In genomic region chr9:26985668-26986277, GRCm38 (mm10) we compare ENCODE assay signal across 27 mouse cellular contexts. TPM values are rescaled to one million over a fixed set of nuclear protein-coding genes. Genes with fewer than 3 reads are reported as not detected.
A peak's percentile ranks its signal among the peaks of the same experiment; 100 is the strongest.
DNase-seq lines count a peak whose midpoint lies in the region; ATAC-seq and TF ChIP-seq lines count a peak whose summit lies in the region.
"Had no signal": no experiment of that assay in that cellular context is flagged by ENCODE, and none has a peak within 500 bp of the region (broad histone marks: within the 10 kb centered on the region; RNA-seq: fewer than 3 reads in every experiment).

No protein-coding gene starts in this region.

- H3K27me3 ChIP-seq in intestine, embryonic 14.5 days (replicated peaks; ENCODE audit: control insufficient read depth, insufficient read depth, low read length) = no peaks in the 10 kb centered on the region
- H3K27me3 ChIP-seq in intestine, postnatal 0 days (replicated peaks; ENCODE audit: control insufficient read depth, insufficient read depth, low read length) = no peaks in the 10 kb centered on the region
- no peaks in the 10 kb centered on the region for H3K27me3 ChIP-seq in stomach, embryonic 14.5 days (ENCODE audit: control insufficient read depth, insufficient read depth, low read length)
- no peaks in the 10 kb centered on the region for H3K27me3 ChIP-seq in stomach, postnatal 0 days (ENCODE audit: control insufficient read depth, insufficient read depth, low read length)
- H3K27me3 ChIP-seq: CH12.LX; embryonic facial prominence, embryonic 13.5 days; forebrain, embryonic 12.5 days; forebrain, embryonic 15.5 days; heart, embryonic 13.5 days; hindbrain, embryonic 12.5 days had no signal

- WGBS in intestine, embryonic 14.5 days = 93% methylated on average over 6 of the region's 6 CpGs
- WGBS in intestine, postnatal 0 days = 83% methylated on average over 6 of the region's 6 CpGs
- WGBS in stomach, embryonic 14.5 days = 84% methylated on average over 6 of the region's 6 CpGs
- 75% methylated on average over 6 of the region's 6 CpGs for WGBS in stomach, postnatal 0 days

- no peak for TF ChIP-seq EP300 in stomach, postnatal 0 days (optimal IDR thresholded peaks at IDR 0.05)

- no peak for ATAC-seq in intestine, embryonic 14.5 days (replicated peaks; ENCODE audit: low FRiP score, low TSS enrichment, low read depth)
- no peak for ATAC-seq in intestine, postnatal 0 days
- ATAC-seq in stomach, embryonic 14.5 days (ENCODE audit: insufficient number of reproducible peaks, insufficient read depth, low FRiP score, low read depth) = peak; percentile 77
- peak; percentile 81 for ATAC-seq in stomach, postnatal 0 days (ENCODE audit: low FRiP score, low TSS enrichment)
- ATAC-seq: forebrain, embryonic 15.5 days; hindbrain, embryonic 16.5 days had no signal

- no peak overlapping the region for H3K4me2 ChIP-seq in intestine, embryonic 14.5 days (ENCODE audit: low read length)
- no peak overlapping the region for H3K4me2 ChIP-seq in intestine, postnatal 0 days (replicated peaks; ENCODE audit: low read depth)
- H3K4me2 ChIP-seq in stomach, embryonic 14.5 days (replicated peaks; ENCODE audit: low read depth, low read length) = no peak overlapping the region
- H3K4me2 ChIP-seq in stomach, postnatal 0 days (replicated peaks; ENCODE audit: low read depth) = no peak overlapping the region
- H3K4me2 ChIP-seq: embryonic facial prominence, embryonic 13.5 days; forebrain, embryonic 12.5 days; forebrain, embryonic 15.5 days; heart, embryonic 13.5 days; hindbrain, embryonic 12.5 days had no signal

- DNase-seq in intestine, embryonic 14.5 days (ENCODE audit: low spot score) = peak; percentile 10
- DNase-seq in stomach, postnatal 0 days (ENCODE audit: low spot score) = peak; percentile 44
- DNase-seq in ovary, postnatal 36 days (ENCODE audit: low spot score) = no peak
- no peak for DNase-seq in kidney, postnatal 10 days
- DNase-seq: adrenal gland, adult 2 months; adrenal gland, postnatal 14 days; B cell, adult 2 months; cerebellum, adult 11-12 months; cerebellum, adult 8-10 months; cerebellum, postnatal 10 days; cerebellum, postnatal 36 days; embryo, embryonic 11 days; gastrocnemius, postnatal 25 days; heart, adult 2 months had no signal

- H3K27ac ChIP-seq in intestine, embryonic 14.5 days (ENCODE audit: low read depth) = no peak overlapping the region
- H3K27ac ChIP-seq in intestine, postnatal 0 days (ENCODE audit: low read depth, low read length) = no peak overlapping the region
- no peak overlapping the region for H3K27ac ChIP-seq in stomach, embryonic 14.5 days (ENCODE audit: low read length)
- H3K27ac ChIP-seq in stomach, postnatal 0 days (replicated peaks) = no peak overlapping the region; the same call in 1 of the 2 replicates
- H3K27ac ChIP-seq: embryonic facial prominence, embryonic 10.5 days; embryonic facial prominence, embryonic 13.5 days; forebrain, embryonic 12.5 days; forebrain, embryonic 15.5 days; heart, adult 2 months; heart, embryonic 10.5 days; heart, embryonic 13.5 days; hindbrain, embryonic 12.5 days had no signal

- H3K36me3 ChIP-seq in intestine, embryonic 14.5 days (ENCODE audit: control insufficient read depth, insufficient read depth, low read length) = peaks cover 64% of the 10 kb centered on the region
- peaks cover 42% of the 10 kb centered on the region for H3K36me3 ChIP-seq in intestine, postnatal 0 days (ENCODE audit: control insufficient read depth, insufficient read depth)
- peaks cover 56% of the 10 kb centered on the region for H3K36me3 ChIP-seq in stomach, embryonic 14.5 days (ENCODE audit: control insufficient read depth, insufficient read depth, low read length)
- H3K36me3 ChIP-seq in stomach, postnatal 0 days (ENCODE audit: control insufficient read depth, insufficient read depth, low read length) = peaks cover 16% of the 10 kb centered on the region; the same call in 1 of the 2 replicates

- no peak for TF ChIP-seq CTCF in intestine, postnatal 0 days (IDR thresholded peaks at IDR 0.05; ENCODE audit: low read depth)
- TF ChIP-seq CTCF in stomach, postnatal 0 days (IDR thresholded peaks at IDR 0.05; ENCODE audit: low read depth) = no peak

- H3K9ac ChIP-seq in intestine, embryonic 14.5 days (ENCODE audit: low read length) = no peak overlapping the region
- no peak overlapping the region for H3K9ac ChIP-seq in intestine, postnatal 0 days (ENCODE audit: low read depth, low read length)
- H3K9ac ChIP-seq in stomach, embryonic 14.5 days (replicated peaks; ENCODE audit: low read depth, low read length) = no peak overlapping the region
- H3K9ac ChIP-seq in stomach, postnatal 0 days (ENCODE audit: low read length) = no peak overlapping the region
- H3K9ac ChIP-seq: embryonic facial prominence, embryonic 13.5 days; forebrain, embryonic 12.5 days; forebrain, embryonic 15.5 days; heart, embryonic 13.5 days; hindbrain, embryonic 12.5 days had no signal

- no peak overlapping the region for H3K4me3 ChIP-seq in intestine, embryonic 14.5 days (ENCODE audit: low read depth, low read length)
- H3K4me3 ChIP-seq in intestine, postnatal 0 days (ENCODE audit: low read depth, low read length) = no peak overlapping the region
- no peak overlapping the region for H3K4me3 ChIP-seq in stomach, embryonic 14.5 days (ENCODE audit: low read depth, low read length)
- H3K4me3 ChIP-seq in stomach, postnatal 0 days (ENCODE audit: low read depth, low read length) = no peak overlapping the region
- H3K4me3 ChIP-seq: embryonic facial prominence, embryonic 10.5 days; embryonic facial prominence, embryonic 13.5 days; erythroblast, embryonic 14.5 days; forebrain, embryonic 12.5 days; forebrain, embryonic 15.5 days; heart, adult 2 months; heart, embryonic 10.5 days; heart, embryonic 13.5 days; hindbrain, embryonic 12.5 days had no signal

- H3K4me1 ChIP-seq in intestine, embryonic 14.5 days (replicated peaks; ENCODE audit: control insufficient read depth, insufficient read depth, low read length) = no peaks in the 10 kb centered on the region
- H3K4me1 ChIP-seq in intestine, postnatal 0 days (replicated peaks; ENCODE audit: control insufficient read depth, insufficient read depth, low read length) = no peaks in the 10 kb centered on the region
- H3K4me1 ChIP-seq in stomach, embryonic 14.5 days (ENCODE audit: control insufficient read depth, insufficient read depth, low read length) = no peaks in the 10 kb centered on the region
- H3K4me1 ChIP-seq in stomach, postnatal 0 days (replicated peaks; ENCODE audit: control insufficient read depth, insufficient read depth) = no peaks in the 10 kb centered on the region
- H3K4me1 ChIP-seq: embryonic facial prominence, embryonic 10.5 days; embryonic facial prominence, embryonic 13.5 days; forebrain, embryonic 12.5 days; forebrain, embryonic 15.5 days; heart, embryonic 10.5 days; heart, embryonic 13.5 days; hindbrain, embryonic 12.5 days had no signal

- no peaks in the 10 kb centered on the region for H3K9me3 ChIP-seq in intestine, embryonic 14.5 days (ENCODE audit: control insufficient read depth, low read length)
- H3K9me3 ChIP-seq in intestine, postnatal 0 days (ENCODE audit: control insufficient read depth) = no peaks in the 10 kb centered on the region
- no peaks in the 10 kb centered on the region for H3K9me3 ChIP-seq in stomach, embryonic 14.5 days (ENCODE audit: control insufficient read depth, low read depth, low read length)
- H3K9me3 ChIP-seq in stomach, postnatal 0 days (ENCODE audit: control insufficient read depth, low read length) = no peaks in the 10 kb centered on the region
- H3K9me3 ChIP-seq: embryonic facial prominence, embryonic 10.5 days; embryonic facial prominence, embryonic 13.5 days; forebrain, embryonic 12.5 days; forebrain, embryonic 15.5 days; G1E; heart, embryonic 10.5 days; heart, embryonic 13.5 days; hindbrain, embryonic 12.5 days had no signal

RNA-seq across cellular contexts. Expression of gene Acad8, which starts 13.6 kb away (rescaled TPM):
- polyA plus RNA-seq in intestine, embryonic 14.5 days (2014; fragmentation: Nextera tagmentation; extraction: Ambion mirVana) = 33.3 and 35.9 TPM in 2 replicates
- polyA plus RNA-seq in intestine, postnatal 0 days (2015; fragmentation: Nextera tagmentation; extraction: Ambion mirVana) = 19.0 and 22.2 TPM in 2 replicates
- polyA plus RNA-seq in stomach, embryonic 14.5 days (2014; fragmentation: Nextera tagmentation; extraction: Ambion mirVana) = 47.4 and 47.9 TPM in 2 replicates
- 37.8 and 42.9 TPM in 2 replicates for polyA plus RNA-seq in stomach, postnatal 0 days (2015; fragmentation: Nextera tagmentation; extraction: Ambion mirVana)

RNA-seq across cellular contexts. Expression of gene Thyn1, which starts 13.7 kb away (rescaled TPM):
- polyA plus RNA-seq in intestine, embryonic 14.5 days (2014; fragmentation: Nextera tagmentation; extraction: Ambion mirVana) = 167 and 170 TPM in 2 replicates
- polyA plus RNA-seq in intestine, postnatal 0 days (2015; fragmentation: Nextera tagmentation; extraction: Ambion mirVana) = 59.7 and 62.7 TPM in 2 replicates
- 149 and 156 TPM in 2 replicates for polyA plus RNA-seq in stomach, embryonic 14.5 days (2014; fragmentation: Nextera tagmentation; extraction: Ambion mirVana)
- polyA plus RNA-seq in stomach, postnatal 0 days (2015; fragmentation: Nextera tagmentation; extraction: Ambion mirVana) = 94.3 and 106 TPM in 2 replicates

RNA-seq across cellular contexts. Expression of gene Vps26b, which starts 44.1 kb away (rescaled TPM):
- 35.9 and 36.4 TPM in 2 replicates for polyA plus RNA-seq in intestine, embryonic 14.5 days (2014; fragmentation: Nextera tagmentation; extraction: Ambion mirVana)
- 22.2 and 22.4 TPM in 2 replicates for polyA plus RNA-seq in intestine, postnatal 0 days (2015; fragmentation: Nextera tagmentation; extraction: Ambion mirVana)
- 36.8 TPM in 2 replicates for polyA plus RNA-seq in stomach, embryonic 14.5 days (2014; fragmentation: Nextera tagmentation; extraction: Ambion mirVana)
- polyA plus RNA-seq in stomach, postnatal 0 days (2015; fragmentation: Nextera tagmentation; extraction: Ambion mirVana) = 18.0 and 19.6 TPM in 2 replicates

RNA-seq across cellular contexts. Expression of gene Ncapd3, which starts 44.2 kb away (rescaled TPM):
- 32.7 and 36.4 TPM in 2 replicates for polyA plus RNA-seq in intestine, embryonic 14.5 days (2014; fragmentation: Nextera tagmentation; extraction: Ambion mirVana)
- 9.0 and 10.8 TPM in 2 replicates for polyA plus RNA-seq in intestine, postnatal 0 days (2015; fragmentation: Nextera tagmentation; extraction: Ambion mirVana)
- polyA plus RNA-seq in stomach, embryonic 14.5 days (2014; fragmentation: Nextera tagmentation; extraction: Ambion mirVana) = 33.1 and 33.7 TPM in 2 replicates
- 6.8 and 7.5 TPM in 2 replicates for polyA plus RNA-seq in stomach, postnatal 0 days (2015; fragmentation: Nextera tagmentation; extraction: Ambion mirVana)

Comparison
In these comparisons a context has a peak if more than half of its experiments do, and no peak if none do; other contexts are left out.
1. ATAC-seq: peak in stomach, embryonic 14.5 days (single experiment) and stomach, postnatal 0 days (single experiment); none in intestine, embryonic 14.5 days (single experiment) and intestine, postnatal 0 days (single experiment).
2. DNase-seq: peak in intestine, embryonic 14.5 days (single experiment) and stomach, postnatal 0 days (single experiment); none in ovary, postnatal 36 days (single experiment) and kidney, postnatal 10 days (single experiment).